Mouse (Mus musculus) adrenal gland, postnatal 10 days (tissue): Measurements from ENCODE around the gene Cadm2. TPM values are rescaled to one million over a fixed set of nuclear protein-coding genes. Genes with fewer than 3 reads are reported as not detected.

Experiments
- DNase-seq: peaks from one replicate; pipeline ENCODE4 v3.0.0; 2021; ENCODE audit warnings: mixed read lengths
- long read RNA-seq, 2 experiments: library from polyadenylated mRNA; stranded (forward); transcript quantifications; one replicate each; pipeline ENCODE4 v2.0.0; 2021
- total RNA-seq, 2 experiments: library from RNA; stranded (reverse); gene quantifications; 2 replicates each; pipeline ENCODE4 v1.2.3; 2021

Cadm2 gene
- 1 to 10 TPM in 1 of 2 experiments, under 1 TPM in 1; 0.69 to 1.9 TPM for total RNA-seq
- long read RNA-seq, experiment 1: 0 reads
- long read RNA-seq, experiment 2: 0 reads

- DNase-seq: peak; percentile 93
Observed at GRCm38 (mm10) chr16:67620826-67621505, at the start of gene Cadm2. TSS of gene Cadm2 (minus strand) at chr16:67620908.

- DNase-seq: no peak
Observed at GRCm38 (mm10) chr16:67646930-67647329, 26.2 kb upstream of the Cadm2 start.

- DNase-seq: no peak
Observed at GRCm38 (mm10) chr16:67643651-67644050, 22.9 kb upstream of the Cadm2 start.

- peak; percentile 29 for DNase-seq
Observed at GRCm38 (mm10) chr16:67619906-67620781, 564 bp downstream of the Cadm2 start.

- no peak for DNase-seq
Observed at GRCm38 (mm10) chr16:67619416-67619815, 1.3 kb downstream of the Cadm2 start.

- no peak for DNase-seq
Observed at GRCm38 (mm10) chr16:67618817-67619216, 1.9 kb downstream of the Cadm2 start.

GRCm38 (mm10) chr16:67617811-67618210 is 2.9 kb downstream of the Cadm2 start:
- DNase-seq: no peak

GRCm38 (mm10) chr16:67617256-67617655 is 3.5 kb downstream of the Cadm2 start:
- DNase-seq: no peak

- DNase-seq: no peak
Observed at GRCm38 (mm10) chr16:67613876-67614275, 6.8 kb downstream of the Cadm2 start.

- DNase-seq: no peak
Observed at GRCm38 (mm10) chr16:67610904-67611681, 9.6 kb downstream of the Cadm2 start.

GRCm38 (mm10) chr16:67609116-67609515 is 11.6 kb downstream of the Cadm2 start:
- DNase-seq: no peak

- no peak for DNase-seq
Observed at GRCm38 (mm10) chr16:67608499-67608898, 12.2 kb downstream of the Cadm2 start.

- DNase-seq: no peak
Observed at GRCm38 (mm10) chr16:67605661-67606060, 15.0 kb downstream of the Cadm2 start.

GRCm38 (mm10) chr16:67599981-67600380 is 20.7 kb downstream of the Cadm2 start:
- no peak for DNase-seq

GRCm38 (mm10) chr16:67598841-67599240 is 21.9 kb downstream of the Cadm2 start:
- DNase-seq: no peak

- DNase-seq: no peak
Observed at GRCm38 (mm10) chr16:67591015-67591414, 29.7 kb downstream of the Cadm2 start.

GRCm38 (mm10) chr16:67578842-67579517 is 41.7 kb downstream of the Cadm2 start:
- DNase-seq: no peak

GRCm38 (mm10) chr16:67575557-67575956 is 45.2 kb downstream of the Cadm2 start:
- DNase-seq: no peak

- DNase-seq: no peak
Observed at GRCm38 (mm10) chr16:67526992-67527391, 93.7 kb downstream of the Cadm2 start.

GRCm38 (mm10) chr16:67524878-67525277 is 95.8 kb downstream of the Cadm2 start:
- DNase-seq: no peak

GRCm38 (mm10) chr16:67518311-67518710 is 102.4 kb downstream of the Cadm2 start:
- DNase-seq: no peak

GRCm38 (mm10) chr16:67515549-67515948 is 105.2 kb downstream of the Cadm2 start:
- no peak for DNase-seq
